Mouse (Mus musculus): ENCODE measurements around the gene Acsl1.

DNA sequence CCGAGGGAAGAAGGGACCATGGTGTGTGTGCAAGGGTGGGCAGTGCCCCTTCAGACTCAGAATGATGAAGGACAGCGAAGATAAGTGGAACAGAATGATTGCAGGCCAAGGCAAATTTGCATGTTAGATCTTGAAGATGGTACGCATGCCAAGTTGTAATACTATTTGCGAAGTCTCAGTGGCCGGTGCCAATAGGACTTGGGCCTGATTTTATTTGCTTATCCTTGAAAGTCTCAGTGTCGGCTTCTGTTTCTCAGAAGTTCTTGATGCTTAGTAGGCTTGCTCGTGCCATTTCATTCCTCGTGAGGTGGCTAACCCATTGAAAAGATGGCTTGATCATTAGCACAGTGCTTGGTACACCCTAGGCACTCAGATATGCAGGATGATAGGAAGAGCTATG is 19.4 kb downstream of the Acsl1 start:
- no peak for TF ChIP-seq POLR2A (IDR thresholded peaks at IDR 0.05; ENCODE audit: borderline replicate concordance, control insufficient read depth, low read depth, low read length)
- no peak for TF ChIP-seq CTCF (IDR thresholded peaks at IDR 0.05; ENCODE audit: control insufficient read depth, insufficient read depth, low read length)

Data from bone marrow, adult 2 months (tissue).